Mouse (Mus musculus) R1 (cell line): ENCODE measurements around the gene Rnf44.

ENCODE experiments used
- DNase-seq: peaks from one replicate; pipeline ENCODE4 v3.0.0-alpha.2; 2018; ENCODE audit warnings: low read depth, low spot score

Rnf44 gene

DNA sequence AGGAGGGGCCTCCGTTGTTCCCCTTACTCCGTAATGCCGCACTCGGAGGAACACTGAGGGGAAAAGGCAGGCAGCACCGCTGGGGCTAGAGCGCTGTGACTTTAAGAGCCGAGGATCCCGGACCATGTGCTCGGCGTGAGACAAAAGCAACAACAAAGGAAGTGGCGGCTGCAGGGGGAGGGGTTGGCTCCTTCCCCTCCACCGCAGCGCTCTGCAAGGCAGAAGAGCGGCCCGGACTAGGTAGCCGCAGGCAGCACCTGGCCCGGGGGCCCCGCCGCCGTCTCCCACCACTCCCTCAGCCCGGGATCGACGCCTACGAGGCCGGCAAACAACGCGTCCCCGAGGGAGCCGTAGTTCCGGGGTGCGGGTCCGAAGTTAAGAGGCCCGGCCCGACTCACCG lies 6.6 kb downstream of the Rnf44 start:
- peak; percentile 89 for DNase-seq

DNA sequence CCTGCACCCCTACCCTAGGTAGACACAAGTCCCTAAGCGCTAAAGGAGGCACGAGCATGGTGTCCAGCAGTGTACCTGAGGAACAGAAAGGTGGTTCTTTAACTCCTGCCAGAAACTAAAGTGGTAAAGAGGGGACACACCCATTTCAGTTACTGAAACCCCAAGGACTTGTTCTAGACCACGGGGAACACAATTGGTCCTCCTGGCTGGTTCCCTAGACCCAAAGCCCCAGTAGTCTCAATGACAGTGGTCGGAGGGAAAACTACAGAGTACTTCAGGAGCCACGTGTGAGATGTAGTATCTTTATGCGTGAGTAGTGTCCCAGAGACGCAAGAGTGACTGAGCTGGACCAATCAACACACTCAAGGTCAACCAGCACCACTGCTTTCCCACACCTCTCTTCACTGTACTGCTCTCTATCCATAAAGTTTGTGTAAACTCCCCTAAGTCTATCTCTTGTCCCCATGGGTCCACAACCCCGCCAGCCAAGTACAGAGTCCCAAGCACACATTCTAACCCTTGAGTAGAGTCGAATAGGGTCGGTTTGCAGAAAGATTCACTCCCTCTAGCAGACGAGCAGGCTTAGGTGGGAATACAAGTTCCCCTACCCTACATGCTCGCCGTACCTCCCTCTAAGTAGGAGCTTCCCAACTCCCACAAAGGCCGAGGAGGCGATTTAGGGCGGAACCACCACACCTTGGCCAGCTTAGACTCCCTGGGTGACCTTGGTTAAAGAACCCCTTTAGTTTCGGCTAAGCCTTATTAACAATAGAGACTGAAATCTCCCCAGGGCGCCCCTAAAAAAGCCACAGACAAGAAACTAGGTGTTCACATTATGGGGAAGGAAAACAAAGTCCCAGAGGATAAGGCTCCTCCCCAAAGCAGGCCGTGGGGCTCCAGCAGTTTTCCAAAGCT lies 7.3 kb downstream of the Rnf44 start:
- DNase-seq = peak; percentile 73

DNA sequence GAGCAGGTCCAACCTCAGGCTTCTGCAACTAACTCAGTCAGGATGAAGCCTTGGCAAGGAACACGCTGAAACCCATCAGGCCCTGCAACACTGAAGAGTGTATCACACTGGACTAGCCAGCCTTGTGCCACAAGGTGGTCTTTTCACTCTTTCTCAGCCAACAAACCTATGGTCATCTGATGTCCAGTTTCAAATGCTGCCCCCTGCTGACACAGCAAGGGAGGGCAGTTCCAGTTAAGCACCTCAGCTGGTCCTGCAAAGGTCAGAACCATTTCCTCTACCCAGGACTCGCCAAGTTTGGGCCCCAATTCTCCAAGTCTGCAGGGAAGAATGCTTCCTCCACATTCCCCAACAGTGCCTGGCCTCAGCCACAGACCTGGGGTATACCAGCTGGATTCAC lies 8.5 kb downstream of the Rnf44 start:
- peak; percentile 46 for DNase-seq

DNA sequence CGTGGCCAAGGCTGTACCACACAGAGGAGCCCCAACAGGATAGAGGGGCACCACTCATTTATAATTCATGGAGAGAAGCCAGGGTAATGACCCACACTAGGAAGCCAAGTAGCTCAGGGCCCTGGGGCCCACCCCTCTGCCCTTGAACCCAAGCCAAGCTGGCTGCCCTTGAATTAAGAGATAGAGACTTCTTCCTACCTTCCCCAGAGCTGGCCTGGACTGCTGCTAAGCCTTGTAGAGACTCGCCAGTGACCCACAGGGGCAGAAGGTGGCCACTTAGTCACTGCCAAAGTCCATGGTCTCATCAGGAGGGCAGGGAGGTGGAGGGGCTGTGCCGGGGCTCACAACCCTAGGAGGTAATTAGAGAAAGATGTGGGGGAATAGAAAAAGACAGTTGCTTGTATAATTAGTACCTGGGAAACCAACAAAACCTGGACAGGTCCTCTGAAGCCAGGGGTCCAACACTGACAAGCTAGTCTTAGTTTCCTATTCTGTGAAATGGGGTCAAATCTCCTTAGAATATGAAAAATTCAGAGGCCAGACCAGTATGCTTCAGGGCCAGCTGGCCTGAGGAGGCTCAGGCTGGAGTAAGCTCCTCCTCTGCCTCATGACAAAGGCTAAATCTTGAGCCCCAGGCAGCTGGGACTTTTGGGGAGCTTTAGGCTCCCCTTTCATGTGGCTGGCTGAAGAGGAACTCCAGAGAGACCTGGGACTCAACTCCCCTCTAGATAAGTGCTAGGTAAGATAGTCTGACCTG lies 9.4 kb downstream of the Rnf44 start:
- no peak for DNase-seq

DNA sequence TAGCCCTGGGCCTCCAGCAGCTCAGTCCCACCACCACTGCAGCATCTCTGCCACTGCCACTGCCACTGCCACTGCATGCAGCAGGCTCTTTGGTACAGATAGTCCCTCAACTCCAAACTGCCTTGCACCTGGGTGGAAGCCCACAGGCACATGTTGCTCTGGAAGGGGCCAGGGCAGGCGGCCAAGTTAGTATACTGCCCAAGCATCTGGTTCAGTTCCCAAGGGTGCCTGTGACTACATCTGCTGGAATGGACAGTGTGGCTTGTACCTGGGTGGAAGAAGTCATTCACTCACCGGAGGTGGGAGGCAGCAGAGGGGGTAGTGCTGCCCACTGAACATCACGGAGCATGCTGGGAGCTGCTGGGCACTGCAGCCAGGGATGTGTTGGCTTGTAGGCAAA lies 10.4 kb downstream of the Rnf44 start:
- DNase-seq = no peak

DNA sequence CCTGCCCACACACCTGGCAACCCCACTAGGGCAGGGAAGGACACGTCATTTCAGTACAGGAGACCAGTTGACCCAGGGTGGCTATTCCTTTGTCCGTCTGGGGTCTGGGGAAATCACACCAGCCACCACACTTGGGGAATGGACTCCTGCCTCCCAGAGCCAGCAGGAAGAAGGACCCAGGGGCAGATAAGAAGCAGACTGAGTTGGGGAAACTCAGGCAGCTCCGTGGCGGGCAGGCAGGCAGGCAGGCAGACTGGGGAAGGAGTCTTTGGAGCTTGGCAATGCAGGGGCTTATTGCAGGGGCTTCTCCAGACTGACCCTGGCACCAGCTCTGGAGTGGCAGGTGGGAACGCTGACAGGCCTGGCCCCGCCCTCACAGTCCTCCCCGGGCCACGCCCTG lies 12.4 kb downstream of the Rnf44 start:
- no peak for DNase-seq

DNA sequence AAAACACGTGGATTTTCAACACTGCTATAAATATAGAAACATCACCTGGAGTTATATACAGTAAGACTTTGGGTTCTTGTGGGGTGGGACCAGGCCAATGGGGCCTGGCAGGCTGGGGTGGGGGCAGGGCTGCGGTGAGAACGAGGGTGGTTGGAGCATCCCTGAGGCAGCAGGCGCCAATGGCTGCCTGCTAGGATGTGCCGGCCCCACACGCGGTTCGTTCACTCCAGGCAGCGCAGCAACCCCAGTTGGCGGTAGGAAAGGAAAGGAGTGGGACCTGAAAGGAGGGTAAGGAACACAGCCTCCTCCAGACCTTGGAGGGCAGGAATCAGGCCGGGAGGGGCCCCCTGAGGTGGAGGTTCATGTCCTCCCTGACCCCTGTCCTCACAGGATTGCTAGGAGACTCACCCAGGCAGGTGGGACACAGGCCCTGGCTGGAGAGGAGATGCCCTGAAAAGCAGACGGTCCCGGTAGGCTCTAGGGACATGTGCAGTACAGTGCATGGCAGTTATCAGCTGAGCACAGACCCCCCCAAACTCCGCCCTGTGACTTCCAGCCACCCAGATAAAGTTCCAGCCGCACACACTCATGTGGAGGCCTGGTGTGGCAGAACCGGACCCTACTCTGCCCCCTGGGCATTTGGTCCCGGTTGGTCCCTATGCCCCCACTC lies 13.4 kb downstream of the Rnf44 start:
- DNase-seq = no peak

DNA sequence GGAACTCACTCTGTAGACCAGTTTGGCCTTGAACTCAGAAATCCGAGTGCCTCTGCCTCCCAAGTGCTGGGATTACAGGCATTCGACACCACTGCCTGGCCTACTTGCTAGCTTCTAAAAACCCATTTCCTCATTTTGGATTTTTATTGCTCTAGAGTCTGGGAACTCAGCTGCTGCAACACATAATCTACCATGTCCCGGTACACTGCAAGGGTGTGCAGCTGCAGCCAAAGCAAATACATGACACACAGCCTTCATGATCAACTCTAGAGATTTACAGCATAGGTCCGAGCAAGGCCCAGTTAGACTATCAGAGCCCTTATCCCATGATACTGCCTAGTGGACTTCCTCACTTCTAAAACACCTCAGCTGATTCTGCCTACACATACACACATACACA lies 15.4 kb downstream of the Rnf44 start:
- DNase-seq = no peak

DNA sequence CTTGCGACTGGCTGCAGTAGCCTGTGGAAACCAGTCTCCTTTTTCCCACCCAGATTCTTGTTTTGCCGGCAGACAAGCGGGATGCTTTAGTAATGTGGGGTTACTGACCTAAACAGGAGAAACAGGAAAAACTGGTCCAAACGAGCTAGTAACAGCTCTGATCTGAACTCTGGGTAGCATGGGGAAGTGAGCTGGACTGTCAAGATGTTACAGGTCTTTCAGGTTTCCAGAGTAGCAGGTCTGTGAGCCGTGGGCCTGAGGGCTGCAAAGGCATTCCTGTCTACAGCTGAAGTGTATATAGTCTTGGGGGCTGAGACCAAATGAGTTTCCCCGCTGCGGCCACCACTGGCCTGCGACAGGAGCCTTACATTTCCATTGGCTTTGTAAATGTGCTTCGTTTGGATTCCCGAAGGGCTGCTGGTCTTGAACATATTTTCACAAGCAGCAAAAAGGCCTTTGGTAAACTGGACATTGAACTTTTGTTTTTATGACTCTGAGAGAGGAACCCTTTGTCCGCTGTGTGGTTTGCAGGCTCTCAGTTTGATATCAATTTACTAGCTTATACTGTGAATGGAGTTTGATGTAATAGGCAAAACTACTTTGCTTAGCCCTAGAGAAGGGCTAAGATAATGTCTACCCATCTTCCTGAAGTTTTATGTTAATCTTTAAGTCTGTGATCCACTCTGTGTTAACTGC lies 17.7 kb downstream of the Rnf44 start:
- peak; percentile 61 for DNase-seq

DNA sequence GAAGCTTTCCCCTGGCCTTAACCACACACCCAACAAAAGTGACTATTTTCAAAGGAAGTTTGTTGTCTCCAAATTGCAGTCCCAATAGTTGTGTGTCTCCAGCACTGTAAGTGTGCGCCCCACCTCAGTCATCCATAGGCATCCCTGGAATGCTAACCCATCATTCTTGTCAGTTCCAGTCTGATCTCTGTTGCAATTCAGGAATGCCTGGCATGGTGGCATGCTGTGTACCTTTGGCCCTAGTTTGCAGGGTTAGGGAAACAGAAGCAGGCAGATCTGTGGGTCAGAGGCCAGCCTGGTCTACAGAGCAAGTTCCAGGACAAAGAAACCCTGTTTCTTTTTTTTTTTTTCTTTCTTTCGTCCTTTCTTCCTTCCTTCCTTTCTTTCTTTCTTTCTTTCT lies 23.2 kb downstream of the Rnf44 start:
- DNase-seq = peak; percentile 88

DNA sequence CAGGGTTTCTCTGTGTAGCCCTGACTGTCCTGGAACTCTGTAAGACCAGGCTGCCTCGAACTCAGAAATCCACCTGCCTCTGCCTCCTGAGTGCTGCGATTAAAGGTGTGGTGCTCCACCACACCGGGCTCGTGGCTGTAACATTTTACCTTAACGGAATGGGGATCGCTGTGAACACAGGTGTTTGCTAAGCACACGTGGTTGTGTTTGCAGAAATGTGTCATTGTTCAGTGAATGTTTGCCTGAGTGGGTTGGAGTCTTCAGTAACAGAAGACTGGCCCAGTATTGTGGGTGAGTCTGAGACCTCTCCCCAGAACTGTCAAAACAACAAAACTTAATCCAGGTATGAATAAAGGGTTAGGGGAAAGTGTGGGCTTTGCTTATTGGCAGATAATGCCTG lies 28.6 kb downstream of the Rnf44 start:
- no peak for DNase-seq

DNA sequence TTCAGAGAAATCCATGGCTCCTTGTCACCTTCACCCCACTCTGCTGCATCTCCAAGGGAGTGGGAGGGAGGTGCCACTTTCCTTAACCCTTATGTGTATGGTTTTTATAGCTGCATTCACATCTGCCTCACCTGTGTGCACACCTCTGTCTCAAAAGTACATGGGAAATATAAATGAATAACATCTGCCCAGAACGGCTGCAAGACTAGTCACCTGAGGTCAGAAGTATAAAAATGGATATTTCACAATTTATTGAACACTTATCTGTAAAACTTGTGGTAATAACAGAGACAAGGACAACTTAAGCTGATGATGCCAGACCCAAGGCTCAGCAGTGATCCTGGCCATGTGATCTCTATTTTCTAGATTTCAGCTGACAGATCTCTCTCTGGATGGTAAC lies 29.2 kb downstream of the Rnf44 start:
- DNase-seq = no peak

DNA sequence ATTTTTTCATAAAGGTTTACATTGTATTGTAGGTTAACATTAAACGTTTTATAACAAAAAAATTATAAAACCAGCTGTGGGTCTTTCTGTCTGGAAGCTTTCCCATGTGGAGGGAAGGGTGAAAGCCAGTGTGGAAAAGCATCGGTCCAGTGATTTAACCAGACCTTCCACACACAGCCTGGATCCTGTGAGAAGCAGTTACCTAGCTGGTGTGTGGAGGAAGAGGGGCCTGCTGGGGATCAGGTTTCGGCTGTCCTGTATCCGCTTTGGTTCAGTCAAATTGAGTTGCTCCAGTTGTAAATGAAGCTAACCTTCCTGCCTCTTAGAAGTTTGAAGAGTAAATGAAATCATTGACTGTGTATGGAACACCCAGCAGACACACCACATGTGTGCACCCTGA lies 29.7 kb downstream of the Rnf44 start:
- DNase-seq = no peak

DNA sequence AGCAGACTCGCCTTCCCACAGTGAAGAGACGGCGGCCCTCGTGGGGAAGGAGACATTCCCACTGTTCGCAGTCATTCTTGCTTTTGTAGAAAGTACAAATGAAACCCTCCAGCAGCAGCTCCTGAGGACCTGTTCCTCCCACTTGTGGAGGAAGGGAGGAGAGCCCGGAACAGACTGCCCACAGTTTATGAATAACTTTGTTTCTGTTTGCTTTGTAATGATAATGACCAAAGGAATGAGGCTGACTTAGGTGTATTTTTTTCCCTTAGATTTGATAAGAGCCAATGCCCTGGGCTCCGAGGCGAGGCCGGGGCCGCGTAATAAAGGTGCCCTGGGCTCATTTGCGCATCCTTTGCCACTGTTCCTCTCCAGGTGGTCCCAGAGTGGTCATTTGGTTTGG lies 32.3 kb downstream of the Rnf44 start:
- DNase-seq = peak; percentile 53

DNA sequence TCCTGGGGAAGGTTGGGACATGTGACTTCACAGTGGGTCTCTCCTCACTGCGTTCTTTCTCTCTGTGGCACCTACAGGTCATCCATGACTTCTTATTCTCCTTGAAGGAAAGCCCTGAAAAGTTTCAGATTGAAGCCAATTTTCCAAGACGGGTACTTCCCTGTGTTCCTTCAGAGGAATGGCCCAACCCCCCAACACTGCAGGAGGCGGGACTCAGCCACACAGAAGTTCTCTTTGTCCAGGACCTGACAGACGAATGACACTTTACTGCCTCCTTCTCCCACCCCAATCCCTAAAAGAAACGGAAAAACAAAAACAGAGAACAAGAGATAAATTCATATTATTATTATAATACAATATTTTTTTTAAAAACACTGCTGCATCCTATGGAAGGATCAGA lies 32.8 kb downstream of the Rnf44 start:
- no peak for DNase-seq

DNA sequence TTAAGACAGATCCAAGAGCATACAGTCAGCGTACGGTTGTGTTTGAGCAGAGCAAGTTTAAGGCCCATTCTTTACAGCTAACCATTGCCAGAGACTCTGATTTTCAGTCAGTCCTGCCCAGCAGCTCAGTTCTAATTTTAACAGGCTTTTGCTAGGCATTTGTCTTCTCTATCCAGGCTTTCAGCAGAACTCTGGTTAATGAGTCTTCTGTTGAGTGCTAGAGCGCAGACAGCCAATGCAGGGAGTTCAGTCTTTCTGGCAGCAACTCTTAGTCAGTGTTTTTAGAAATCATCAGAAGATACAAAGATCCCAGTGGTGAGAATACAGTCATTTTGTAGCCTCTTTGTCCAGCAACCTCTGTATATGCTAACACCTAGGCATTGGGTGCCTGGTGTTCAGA lies 43.2 kb downstream of the Rnf44 start:
- DNase-seq = no peak

DNA sequence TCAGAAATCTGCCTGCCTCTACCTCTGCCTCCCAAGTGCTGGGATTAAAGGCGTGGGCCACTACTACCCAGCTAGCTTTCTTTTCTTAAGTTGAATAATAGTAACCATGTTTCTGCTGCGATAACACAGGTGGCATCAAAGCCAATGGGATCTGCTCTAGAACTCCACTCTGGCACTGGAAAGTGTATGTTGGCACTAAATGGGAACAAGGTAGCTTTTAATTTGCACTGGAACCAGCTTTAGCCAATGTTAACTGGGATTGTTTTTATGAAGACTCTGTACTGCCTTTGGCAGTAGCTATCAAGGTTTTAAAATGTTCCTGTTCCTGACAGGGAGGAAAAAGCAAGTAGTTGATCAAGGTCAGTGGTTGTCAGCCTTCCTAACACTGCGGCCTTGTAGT lies 58.7 kb downstream of the Rnf44 start:
- DNase-seq = no peak

DNA sequence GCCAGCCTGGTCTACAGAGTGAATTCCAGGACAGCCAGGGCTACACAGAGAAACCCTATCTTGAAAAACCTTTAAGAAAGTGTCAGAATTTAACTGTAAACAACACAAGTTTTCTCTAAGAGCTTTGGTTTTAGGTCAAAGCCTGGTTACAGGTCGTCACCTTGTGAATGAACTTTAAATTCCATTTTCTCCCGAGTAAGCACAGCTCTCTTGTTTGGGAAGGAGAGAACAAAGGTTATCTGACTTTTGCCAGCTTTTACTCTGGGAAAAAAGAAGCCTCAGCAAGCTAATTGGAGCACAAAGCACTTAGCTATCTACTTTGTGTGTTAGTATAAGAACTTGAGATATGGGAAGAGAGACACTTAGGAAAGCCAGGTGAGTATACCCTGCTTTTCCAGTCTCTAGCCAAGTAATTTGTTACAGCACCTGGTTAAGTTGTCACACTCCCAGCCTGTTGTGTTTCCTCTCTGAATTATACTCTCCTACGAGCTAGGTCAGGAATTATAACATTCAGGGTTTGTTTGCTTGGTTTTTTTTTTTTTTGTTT lies 60.9 kb downstream of the Rnf44 start:
- no peak for DNase-seq
